In the genomic region with DNA sequence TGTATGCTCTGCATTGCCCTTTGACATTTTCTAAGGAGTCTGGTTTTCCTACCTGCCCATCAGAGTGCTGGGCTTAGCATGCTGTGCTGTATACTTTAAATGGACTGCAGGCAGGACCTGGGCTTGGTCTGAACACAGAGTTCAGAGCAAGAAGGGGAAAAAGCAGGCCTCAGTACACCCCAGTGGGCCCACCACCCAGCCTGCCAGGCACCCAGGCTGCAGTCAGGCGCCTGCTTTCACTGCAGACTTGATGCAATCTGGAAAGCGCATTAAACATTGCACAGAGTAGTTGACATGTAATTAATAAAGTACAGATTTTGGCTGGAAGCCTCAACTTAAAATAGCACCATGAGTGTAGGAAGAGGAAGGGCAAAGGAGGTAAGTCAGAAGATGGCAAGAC, we compare ENCODE assay signal across 27 mouse cellular contexts.
A peak's percentile ranks its signal among the peaks of the same experiment; 100 is the strongest.
DNase-seq lines count a peak whose midpoint lies in the region; ATAC-seq and TF ChIP-seq lines count a peak whose summit lies in the region.
"Had no signal": no experiment of that assay in that cellular context is flagged by ENCODE, and none has a peak within 500 bp of the region (broad histone marks: within the 10 kb centered on the region; RNA-seq: fewer than 3 reads in every experiment).

No protein-coding gene starts in this region.

- H3K4me2 ChIP-seq in heart, embryonic 11.5 days: no peak overlapping the region
- H3K4me2 ChIP-seq in lung, embryonic 14.5 days: no peak overlapping the region
- H3K4me2 ChIP-seq: embryonic facial prominence, embryonic 13.5 days; hindbrain, embryonic 12.5 days; intestine, embryonic 15.5 days; limb, embryonic 12.5 days; liver, embryonic 15.5 days; lung, embryonic 15.5 days; midbrain, embryonic 15.5 days had no signal

- 37% methylated on average over 2 of the region's 2 CpGs for WGBS in heart, adult 2 months
- 78% methylated on average over 2 of the region's 2 CpGs for WGBS in heart, embryonic 11.5 days (ENCODE audit: insufficient replicate concordance)
- 59% methylated on average over 2 of the region's 2 CpGs for WGBS in kidney, adult 2 months
- 46% methylated on average over 2 of the region's 2 CpGs for WGBS in lung, embryonic 14.5 days

- peak overlapping the region; percentile 1; the same call in 1 of the 2 replicates for H3K27ac ChIP-seq in heart, adult 2 months
- H3K27ac ChIP-seq in heart, embryonic 11.5 days (ENCODE audit: low read depth, low read length): no peak overlapping the region
- H3K27ac ChIP-seq in kidney, adult 2 months (ENCODE audit: insufficient read depth, low read depth, low read length): no peak overlapping the region
- no peak overlapping the region for H3K27ac ChIP-seq in lung, embryonic 14.5 days (ENCODE audit: low read depth)
- H3K27ac ChIP-seq: embryonic facial prominence, embryonic 13.5 days; forebrain, embryonic 10.5 days; hindbrain, embryonic 12.5 days; hindbrain, postnatal 0 days; intestine, embryonic 15.5 days; left cerebral cortex, adult 2 months; limb, embryonic 12.5 days; liver, embryonic 15.5 days; lung, embryonic 15.5 days; midbrain, embryonic 10.5 days; midbrain, embryonic 15.5 days had no signal

- H3K4me3 ChIP-seq in heart, adult 2 months: no peak overlapping the region
- H3K4me3 ChIP-seq in heart, embryonic 11.5 days (ENCODE audit: low read depth, low read length): no peak overlapping the region
- H3K4me3 ChIP-seq in kidney, adult 2 months (ENCODE audit: insufficient read depth, low read depth, low read length): no peak overlapping the region
- H3K4me3 ChIP-seq in lung, embryonic 14.5 days (ENCODE audit: low read depth, low read length): no peak overlapping the region
- H3K4me3 ChIP-seq: embryonic facial prominence, embryonic 13.5 days; forebrain, embryonic 10.5 days; hindbrain, embryonic 12.5 days; intestine, embryonic 15.5 days; left cerebral cortex, adult 2 months; limb, embryonic 12.5 days; liver, embryonic 15.5 days; lung, embryonic 15.5 days; midbrain, embryonic 10.5 days; midbrain, embryonic 15.5 days had no signal

- intact Hi-C loops in heart, adult 2 months (cut with DNase I): no loop called here

- H3K9me3 ChIP-seq in heart, embryonic 11.5 days (replicated peaks; ENCODE audit: control insufficient read depth, low read length): no peaks in the 10 kb centered on the region
- H3K9me3 ChIP-seq in lung, embryonic 14.5 days (ENCODE audit: low read depth, low read length): no peaks in the 10 kb centered on the region
- H3K9me3 ChIP-seq: embryonic facial prominence, embryonic 13.5 days; forebrain, embryonic 10.5 days; hindbrain, embryonic 12.5 days; intestine, embryonic 15.5 days; limb, embryonic 12.5 days; liver, embryonic 15.5 days; lung, embryonic 15.5 days; midbrain, embryonic 10.5 days; midbrain, embryonic 15.5 days had no signal

- no peaks in the 10 kb centered on the region for H3K27me3 ChIP-seq in heart, adult 2 months (ENCODE audit: control insufficient read depth, insufficient read depth, low read length)
- no peaks in the 10 kb centered on the region for H3K27me3 ChIP-seq in heart, embryonic 11.5 days (ENCODE audit: control insufficient read depth, insufficient read depth, low read length)
- H3K27me3 ChIP-seq in kidney, adult 2 months (replicated peaks; ENCODE audit: control insufficient read depth, insufficient read depth, low read length): no peaks in the 10 kb centered on the region
- H3K27me3 ChIP-seq in lung, embryonic 14.5 days (ENCODE audit: insufficient read depth, low read length): no peaks in the 10 kb centered on the region
- H3K27me3 ChIP-seq: embryonic facial prominence, embryonic 13.5 days; hindbrain, embryonic 12.5 days; intestine, embryonic 15.5 days; limb, embryonic 12.5 days; liver, embryonic 15.5 days; lung, embryonic 15.5 days; midbrain, embryonic 15.5 days had no signal

- H3K36me3 ChIP-seq in heart, adult 2 months (ENCODE audit: control insufficient read depth, insufficient read depth, low read length): peaks cover 52% of the 10 kb centered on the region
- no peaks in the 10 kb centered on the region for H3K36me3 ChIP-seq in heart, embryonic 11.5 days (ENCODE audit: control insufficient read depth, insufficient read depth, low read length)
- no peaks in the 10 kb centered on the region for H3K36me3 ChIP-seq in kidney, adult 2 months (ENCODE audit: control insufficient read depth, insufficient read depth, low read length)
- no peaks in the 10 kb centered on the region for H3K36me3 ChIP-seq in lung, embryonic 14.5 days (ENCODE audit: insufficient read depth)
- H3K36me3 ChIP-seq: embryonic facial prominence, embryonic 13.5 days; forebrain, embryonic 10.5 days; hindbrain, embryonic 12.5 days; intestine, embryonic 15.5 days; limb, embryonic 12.5 days; liver, embryonic 15.5 days; lung, embryonic 15.5 days; midbrain, embryonic 10.5 days; midbrain, embryonic 15.5 days had no signal

- peaks cover 30% of the 10 kb centered on the region for H3K4me1 ChIP-seq in heart, adult 2 months (ENCODE audit: control insufficient read depth, insufficient read depth, low read length)
- peaks cover 30% of the 10 kb centered on the region for H3K4me1 ChIP-seq in heart, embryonic 11.5 days (ENCODE audit: control insufficient read depth, insufficient read depth, low read length)
- H3K4me1 ChIP-seq in kidney, adult 2 months (ENCODE audit: control insufficient read depth, insufficient read depth, low read length): no peaks in the 10 kb centered on the region
- no peaks in the 10 kb centered on the region for H3K4me1 ChIP-seq in lung, embryonic 14.5 days (ENCODE audit: insufficient read depth)
- H3K4me1 ChIP-seq: intestine, embryonic 15.5 days; liver, embryonic 15.5 days; midbrain, embryonic 15.5 days had no signal

- no peak for TF ChIP-seq EP300 in heart, adult 2 months (IDR thresholded peaks at IDR 0.05; ENCODE audit: insufficient read depth, low read depth, low read length)

- ATAC-seq in heart, embryonic 11.5 days (replicated peaks; ENCODE audit: insufficient number of reproducible peaks, low FRiP score, low TSS enrichment): no peak
- ATAC-seq in lung, embryonic 14.5 days (ENCODE audit: insufficient read depth): no peak
- ATAC-seq: CD4-positive, CD25-positive, alpha-beta regulatory T cell, adult 4 months; forebrain, postnatal 0 days; hindbrain, postnatal 0 days; intestine, embryonic 15.5 days; midbrain, embryonic 15.5 days had no signal

- H3K9ac ChIP-seq in heart, adult 2 months (ENCODE audit: low read depth, low read length): 0 out of 2 replicates have a peak overlapping the region, but pooled peaks have one; percentile 3
- no peak overlapping the region for H3K9ac ChIP-seq in heart, embryonic 11.5 days (ENCODE audit: low read depth, low read length)
- H3K9ac ChIP-seq in lung, embryonic 14.5 days: no peak overlapping the region
- H3K9ac ChIP-seq: embryonic facial prominence, embryonic 13.5 days; forebrain, postnatal 0 days; hindbrain, embryonic 12.5 days; intestine, embryonic 15.5 days; limb, embryonic 12.5 days; liver, embryonic 15.5 days; lung, embryonic 15.5 days; midbrain, embryonic 15.5 days had no signal

- TF ChIP-seq POLR2A in heart, adult 2 months (IDR thresholded peaks at IDR 0.05; ENCODE audit: insufficient read depth, low read depth, low read length): no peak
- no peak for TF ChIP-seq POLR2A in kidney, adult 2 months (IDR thresholded peaks at IDR 0.05; ENCODE audit: low read depth, low read length)

- no peak for DNase-seq in heart, adult 2 months
- DNase-seq in kidney, adult 2 months: peak; percentile 45
- no peak for DNase-seq in kidney, adult 8-10 months
- DNase-seq in lung, embryonic 14.5 days: peak; percentile 39
- DNase-seq in lung, postnatal 10 days: no peak
- no peak for DNase-seq in c-Kit-positive CD71-positive TER-119-positive erythroid progenitor cells, embryonic 14.5 days (ENCODE audit: low spot score)
- DNase-seq: adrenal gland, postnatal 14 days; cerebellum, adult 18-20 months; cerebellum, postnatal 10 days; forebrain, postnatal 0 days; gastrocnemius, postnatal 10 days; right cerebral cortex, adult 18-20 months; spleen, adult 18-20 months; thymus, postnatal 14 days had no signal

- no peak for TF ChIP-seq CTCF in heart, adult 2 months (IDR thresholded peaks at IDR 0.05)
- no peak for TF ChIP-seq CTCF in kidney, adult 2 months (conservative IDR thresholded peaks at IDR 0.05; ENCODE audit: insufficient read depth, insufficient read length, low read depth, low read length)
- no peak for TF ChIP-seq CTCF in lung, embryonic 14.5 days (IDR thresholded peaks at IDR 0.05; ENCODE audit: low read depth)

- H3K79me2 ChIP-seq in heart, adult 2 months (replicated peaks; ENCODE audit: control insufficient read depth, insufficient read depth, low read length): no peaks in the 10 kb centered on the region; the same call in 1 of the 2 replicates

Comparison
In these comparisons a context has a peak if more than half of its experiments do, and no peak if none do; other contexts are left out.
1. DNase-seq: peak in kidney, adult 2 months (single experiment) and lung, embryonic 14.5 days (single experiment); none in heart, adult 2 months (0 of 2), kidney, adult 8-10 months (0 of 2), lung, postnatal 10 days (single experiment) and c-Kit-positive CD71-positive TER-119-positive erythroid progenitor cells, embryonic 14.5 days (single experiment).